Mouse (Mus musculus) layer of hippocampus, postnatal 25 days (tissue): ENCODE results near the gene Zfp787. TPM values are rescaled to one million over a fixed set of nuclear protein-coding genes. Genes with fewer than 3 reads are reported as not detected.
"Not testable (repeated sequence)": the region's sequence is repeated elsewhere in the genome, so short reads cannot be mapped to it uniquely, and the experiment has no call there.

Experiments
- DNase-seq, 2 experiments: peaks; one replicate each; pipeline ENCODE4 v3.0.0; 2022; ENCODE audit warnings: mixed read lengths in 2 of 2, low spot score in 1 of 2; ENCODE audit errors: extremely low spot score in 1 of 2
- total RNA-seq, 2 experiments: library from RNA; stranded (reverse); gene quantifications; 2 replicates each; pipeline ENCODE4 v1.2.3; 2021

The Zfp787 gene
- total RNA-seq, 2 experiments from 2014 or later: 25.5 to 28.2 TPM

DNA sequence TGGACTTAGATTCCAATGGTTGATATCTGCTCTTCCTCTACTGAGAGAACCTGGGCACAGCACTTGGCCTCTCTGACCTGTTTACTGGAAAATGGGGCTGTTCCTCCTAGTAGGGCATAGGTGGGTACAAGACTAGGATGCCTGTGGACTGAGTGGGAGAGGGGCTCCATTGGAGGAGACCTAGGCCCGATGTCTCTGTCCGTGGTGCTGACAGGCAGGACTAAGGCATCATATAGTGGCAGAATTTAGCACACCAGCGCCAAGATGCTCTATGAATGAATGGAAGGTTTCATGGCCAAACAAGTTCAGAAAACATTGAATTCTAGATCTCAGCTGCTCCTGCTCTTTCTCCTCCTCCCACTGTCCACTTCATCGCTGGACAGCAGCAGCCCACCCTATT lies 25.5 kb downstream of the Zfp787 start:
- DNase-seq: no peak

DNA sequence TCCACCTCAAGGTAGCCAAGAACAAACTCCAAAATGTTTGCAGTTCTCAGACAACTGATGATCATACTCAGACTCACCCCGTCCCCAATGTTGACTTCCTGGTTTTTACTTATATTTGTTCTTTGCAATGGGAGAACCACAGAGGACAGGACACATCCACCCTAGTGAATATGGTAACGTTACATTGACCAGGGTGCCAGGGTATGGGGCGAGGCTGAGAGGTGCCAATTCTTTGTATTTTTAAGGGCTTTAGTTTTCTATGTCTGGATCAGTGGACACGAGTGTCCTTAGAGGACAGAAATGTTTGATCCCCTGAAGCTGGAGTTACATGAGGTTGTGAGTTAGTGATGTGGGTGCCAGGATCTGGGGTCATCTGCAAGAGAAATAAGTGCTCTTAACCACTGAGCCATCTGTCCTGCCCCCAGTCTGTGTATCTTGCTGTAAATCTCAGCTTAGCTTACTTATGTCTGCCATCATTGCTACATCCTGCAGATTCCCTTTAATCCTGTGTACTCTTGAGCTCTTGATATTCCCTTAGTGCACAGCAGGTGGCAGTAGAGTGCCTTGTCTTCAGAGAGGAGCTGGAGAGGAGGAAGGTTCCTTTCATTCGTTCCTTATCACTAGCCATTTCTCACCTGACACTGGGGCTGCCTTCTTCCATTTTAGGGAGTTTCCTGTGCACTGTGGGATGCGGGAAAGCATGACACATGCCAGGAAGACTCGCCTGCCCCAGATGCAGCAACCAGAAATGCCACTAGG lies 28.9 kb downstream of the Zfp787 start:
- peak; percentile 57 to 84 for DNase-seq

DNA sequence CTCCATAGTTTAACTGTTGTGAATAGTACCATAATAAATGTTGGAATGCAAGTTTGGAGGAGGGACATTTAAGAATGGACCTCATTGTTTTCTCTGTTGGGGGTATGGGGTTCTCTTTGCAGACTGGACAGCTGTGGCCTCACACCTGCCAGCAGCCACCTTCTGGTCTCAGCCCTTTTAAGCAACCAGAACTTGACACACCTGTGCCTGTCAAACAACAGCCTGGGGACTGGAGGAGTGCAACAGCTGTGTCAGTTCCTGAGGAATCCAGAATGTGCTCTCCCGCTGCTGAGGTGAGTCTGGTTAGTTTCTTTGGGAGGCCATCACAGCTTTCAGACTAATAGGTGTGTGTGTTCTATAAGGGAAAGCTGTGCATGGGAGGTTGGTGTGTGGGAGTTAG lies 34.7 kb downstream of the Zfp787 start:
- not testable (repeated sequence) for DNase-seq

DNA sequence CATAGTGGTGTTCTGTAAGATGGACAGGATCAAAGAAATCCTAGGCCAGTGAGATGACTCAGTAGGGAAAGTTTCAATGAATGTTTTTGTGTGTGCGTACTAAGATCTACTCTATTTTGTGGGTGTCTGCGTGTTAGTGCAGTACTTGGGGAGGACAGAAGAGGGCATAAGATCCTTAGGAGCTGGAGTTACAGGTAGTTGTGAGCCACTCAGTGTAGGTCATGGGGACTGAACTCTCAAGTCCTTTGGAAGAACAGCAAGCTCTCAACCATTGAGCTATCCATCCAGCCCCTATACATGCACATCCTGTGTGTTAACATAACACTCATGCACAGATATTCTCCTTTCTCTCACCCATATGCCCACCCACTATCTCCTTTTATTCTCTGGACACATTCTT lies 35.7 kb downstream of the Zfp787 start:
- DNase-seq: not testable (repeated sequence)

DNA sequence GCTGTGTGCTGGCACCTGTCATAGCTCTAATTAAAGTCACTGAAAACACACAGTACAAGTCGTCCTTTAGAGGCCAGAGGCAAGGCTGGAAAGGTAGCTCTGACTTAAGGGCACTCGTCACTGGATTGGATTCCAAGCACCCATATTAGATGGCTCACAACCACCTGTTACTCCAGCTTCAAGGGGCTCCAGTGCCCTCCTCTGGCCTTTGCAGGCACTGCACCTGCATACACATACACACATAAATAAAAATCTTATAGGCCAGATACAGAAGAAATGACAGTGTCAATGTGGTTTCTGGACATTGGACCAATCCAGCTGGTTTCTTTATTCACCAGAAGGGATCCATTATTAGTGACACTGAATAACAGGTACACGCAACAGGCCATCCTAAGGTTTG lies 36.3 kb downstream of the Zfp787 start:
- no peak for DNase-seq

Other genes starting within 250 kb of the Zfp787 start
- not detected for gene Vmn1r65, start 145.0 kb downstream of the Zfp787 start, total RNA-seq
- gene Nlrp4c, start 110.8 kb downstream of the Zfp787 start, total RNA-seq: not detected
- gene Zfp444, start 16.2 kb upstream of the Zfp787 start, total RNA-seq: 10 to 100 TPM; 58.2 to 66.7 TPM
- not detected for gene Galp, start 41.1 kb upstream of the Zfp787 start, total RNA-seq
- gene Zscan5b, start 66.3 kb upstream of the Zfp787 start, total RNA-seq: not detected
- gene Epp13, start 96.7 kb upstream of the Zfp787 start, total RNA-seq: not detected
- gene Zfp667, start 130.6 kb upstream of the Zfp787 start, total RNA-seq: 10 to 100 TPM; 16.5 to 17.6 TPM
- gene Zfp583, start 175.3 kb upstream of the Zfp787 start, total RNA-seq: 10 to 100 TPM; 10.2 to 12.0 TPM
- 1 to 10 TPM; 5.8 to 6.7 TPM for gene Gm3854, start 187.8 kb upstream of the Zfp787 start, total RNA-seq
- 1 to 10 TPM; 3.8 to 5.6 TPM for gene Zfp78, start 207.3 kb upstream of the Zfp787 start, total RNA-seq
- 1 to 10 TPM; 6.7 to 7.8 TPM for gene Zfp28, start 227.3 kb upstream of the Zfp787 start, total RNA-seq
- 10 to 100 TPM; 18.4 to 22.0 TPM for gene Smim17, start 242.7 kb upstream of the Zfp787 start, total RNA-seq